Mouse (Mus musculus): Measurements from ENCODE around the gene Tmem50a. TPM values are rescaled to one million over a fixed set of nuclear protein-coding genes. Genes with fewer than 3 reads are reported as not detected.

Gene Tmem50a
- polyA plus RNA-seq, 1 experiment from 2014 or later, result 170 TPM

DNA sequence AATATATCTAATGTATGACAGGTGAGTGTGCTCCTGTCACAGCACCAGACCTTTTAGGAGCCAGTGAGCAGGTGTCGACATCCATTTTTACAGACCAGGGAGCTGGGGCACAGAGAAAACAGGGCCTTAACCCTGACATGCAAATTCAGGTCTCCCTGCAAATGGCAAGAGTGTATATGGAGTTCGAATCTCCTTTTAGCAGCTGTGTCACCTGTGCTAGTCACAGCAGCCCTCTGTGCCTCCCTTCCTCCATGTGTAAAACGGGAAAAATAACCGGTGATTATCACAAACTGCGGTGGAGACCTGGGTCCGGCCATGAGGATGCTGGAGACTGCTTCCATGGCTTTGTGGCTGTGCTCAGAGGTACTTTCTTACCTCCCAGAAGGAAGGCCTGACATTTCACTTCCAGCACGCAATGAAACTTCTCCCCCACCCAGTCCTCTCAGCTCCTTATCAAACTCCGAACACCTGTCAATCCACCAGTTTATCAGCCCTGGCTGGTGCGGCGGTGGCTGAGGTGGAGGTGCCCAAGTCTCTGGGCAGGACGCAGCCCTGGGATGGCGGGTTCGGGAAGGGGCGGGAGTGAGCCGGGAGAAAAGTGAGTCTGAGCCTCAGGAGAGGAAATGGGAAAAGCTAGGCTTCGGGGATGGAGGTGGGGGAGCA lies 45.6 kb downstream of the Tmem50a start:
- no peaks in the 10 kb centered on the region for H3K36me3 ChIP-seq
- no peak overlapping the region for H3K9ac ChIP-seq
- 0 out of 2 replicates have a peak, but pooled peaks cover 3% of the 10 kb centered on the region for H3K27me3 ChIP-seq (replicated peaks)
- H3K4me2 ChIP-seq, result peak overlapping the region; percentile 43
- peak; percentile 87; the same call in 1 of the 2 replicates for ATAC-seq (ENCODE audit: insufficient read depth, low FRiP score, low read depth)
- peak overlapping the region; percentile 40; the same call in 1 of the 2 replicates for H3K27ac ChIP-seq
- 0 out of 2 replicates have a peak overlapping the region, but pooled peaks have one; percentile 9 for H3K4me3 ChIP-seq (replicated peaks)
- WGBS, result 10% methylated on average over 16 of the region's 16 CpGs
- peaks cover 11% of the 10 kb centered on the region for H3K4me1 ChIP-seq
- H3K9me3 ChIP-seq, result no peaks in the 10 kb centered on the region

GRCm38 (mm10) chr4:134868490-134868889 lies 46.3 kb downstream of the Tmem50a start:
- H3K36me3 ChIP-seq, result no peaks in the 10 kb centered on the region
- no peak overlapping the region for H3K4me2 ChIP-seq
- ATAC-seq (ENCODE audit: insufficient read depth, low FRiP score, low read depth), result no peak
- no peak overlapping the region for H3K9ac ChIP-seq
- no peak overlapping the region for H3K27ac ChIP-seq
- 0 out of 2 replicates have a peak, but pooled peaks cover 3% of the 10 kb centered on the region for H3K27me3 ChIP-seq (replicated peaks)
- H3K4me3 ChIP-seq (replicated peaks), result no peak overlapping the region
- 36% methylated on average over 8 of the region's 9 CpGs for WGBS
- peaks cover 11% of the 10 kb centered on the region for H3K4me1 ChIP-seq
- H3K9me3 ChIP-seq, result no peaks in the 10 kb centered on the region

- 84% methylated on average over 10 of the region's 10 CpGs for WGBS
- no peak for ATAC-seq (ENCODE audit: insufficient read depth, low FRiP score, low read depth)
- no peaks in the 10 kb centered on the region for H3K36me3 ChIP-seq
These were observed 46.8 kb downstream of the Tmem50a start for GRCm38 (mm10) chr4:134868065-134868464.

DNA sequence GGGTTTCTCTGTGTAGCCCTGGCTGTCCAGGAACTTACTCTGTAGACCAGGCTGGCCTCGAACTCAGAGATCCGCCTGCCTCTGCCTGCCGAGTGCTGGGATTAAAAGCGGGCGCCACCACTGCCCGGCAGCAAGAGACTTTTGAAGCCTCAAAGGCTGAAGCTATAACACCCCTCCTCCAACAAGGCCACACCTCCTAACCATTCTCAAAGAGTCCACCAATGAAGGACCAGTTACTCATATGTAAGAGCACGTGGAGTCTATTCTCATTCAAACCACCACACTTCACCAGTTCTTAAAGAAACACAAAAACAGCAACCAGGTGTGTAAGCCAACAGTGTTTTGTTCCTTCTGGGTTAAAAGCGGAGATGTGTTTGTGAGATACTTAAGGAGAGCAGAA lies 47.2 kb downstream of the Tmem50a start:
- no peak overlapping the region for H3K9ac ChIP-seq
- H3K27ac ChIP-seq, result no peak overlapping the region
- H3K9me3 ChIP-seq, result no peaks in the 10 kb centered on the region
- 0 out of 2 replicates have a peak, but pooled peaks cover 3% of the 10 kb centered on the region for H3K27me3 ChIP-seq (replicated peaks)
- H3K4me1 ChIP-seq, result peaks cover 11% of the 10 kb centered on the region
- 81% methylated on average over 8 of the region's 8 CpGs for WGBS
- H3K4me3 ChIP-seq (replicated peaks), result no peak overlapping the region
- no peak for ATAC-seq (ENCODE audit: insufficient read depth, low FRiP score, low read depth)
- H3K36me3 ChIP-seq, result no peaks in the 10 kb centered on the region
- no peak overlapping the region for H3K4me2 ChIP-seq

More at GRCm38 (mm10) chr4:134868065-134868464, 46.8 kb downstream of the Tmem50a start:
- Histone ChIP-seq H3K4me1 (peaks cover 11% of the 10 kb centered on the region), H3K27ac (no peak overlapping the region), H3K9ac (no peak overlapping the region), H3K4me3 (replicated peaks) (no peak overlapping the region), H3K4me2 (no peak overlapping the region), H3K9me3 (no peaks in the 10 kb centered on the region), H3K27me3 (replicated peaks) (0 out of 2 replicates have a peak, but pooled peaks cover 3% of the 10 kb centered on the region)

DNA sequence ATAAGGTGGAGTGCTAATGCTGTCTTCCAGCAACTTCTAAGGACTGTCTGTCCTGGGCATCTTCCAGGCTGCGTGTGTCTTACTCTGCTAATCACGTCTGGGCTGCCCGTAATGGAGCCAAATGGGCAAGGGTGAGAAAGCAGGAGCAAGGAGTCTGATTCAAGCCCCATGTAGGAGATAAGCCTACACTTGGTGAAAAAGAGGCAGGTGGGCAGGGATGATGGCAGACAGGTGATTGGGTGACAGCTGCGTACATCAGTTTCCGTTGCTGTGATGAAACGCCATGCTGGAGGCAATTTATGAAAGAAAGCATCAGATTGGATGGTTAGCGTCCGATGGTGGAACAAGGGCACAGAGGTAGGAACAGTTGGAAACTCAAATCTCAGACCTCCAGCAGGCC lies 47.6 kb downstream of the Tmem50a start:
- no peak overlapping the region for H3K4me2 ChIP-seq
- 0 out of 2 replicates have a peak, but pooled peaks cover 3% of the 10 kb centered on the region for H3K27me3 ChIP-seq (replicated peaks)
- no peak for ATAC-seq (ENCODE audit: insufficient read depth, low FRiP score, low read depth)
- no peak overlapping the region for H3K27ac ChIP-seq
- WGBS, result 94% methylated on average over 8 of the region's 8 CpGs
- no peak overlapping the region for H3K9ac ChIP-seq
- H3K4me1 ChIP-seq, result peaks cover 11% of the 10 kb centered on the region
- H3K36me3 ChIP-seq, result no peaks in the 10 kb centered on the region
- H3K9me3 ChIP-seq, result no peaks in the 10 kb centered on the region
- no peak overlapping the region for H3K4me3 ChIP-seq (replicated peaks)

GRCm38 (mm10) chr4:134865789-134866188 lies 49.0 kb downstream of the Tmem50a start:
- ATAC-seq (ENCODE audit: insufficient read depth, low FRiP score, low read depth), result no peak
- Histone ChIP-seq H3K27me3 (replicated peaks) (0 out of 2 replicates have a peak, but pooled peaks cover 3% of the 10 kb centered on the region), H3K9me3 (no peaks in the 10 kb centered on the region), H3K36me3 (no peaks in the 10 kb centered on the region), H3K4me3 (replicated peaks) (0 out of 2 replicates have a peak overlapping the region, but pooled peaks have one; percentile 4), H3K4me1 (peaks cover 7% of the 10 kb centered on the region), H3K4me2 (no peak overlapping the region), H3K9ac (no peak overlapping the region), H3K27ac (no peak overlapping the region)
- 73% methylated on average over 5 of the region's 5 CpGs for WGBS

GRCm38 (mm10) chr4:134865340-134865739 lies 49.5 kb downstream of the Tmem50a start:
- H3K27ac ChIP-seq, result no peak overlapping the region
- no peak overlapping the region for H3K4me2 ChIP-seq
- H3K9me3 ChIP-seq, result no peaks in the 10 kb centered on the region
- H3K4me3 ChIP-seq (replicated peaks), result 0 out of 2 replicates have a peak overlapping the region, but pooled peaks have one; percentile 4
- 63% methylated on average over 6 of the region's 6 CpGs for WGBS
- peak; percentile 66; the same call in 1 of the 2 replicates for ATAC-seq (ENCODE audit: insufficient read depth, low FRiP score, low read depth)
- H3K27me3 ChIP-seq (replicated peaks), result 0 out of 2 replicates have a peak, but pooled peaks cover 3% of the 10 kb centered on the region
- no peaks in the 10 kb centered on the region for H3K36me3 ChIP-seq
- H3K4me1 ChIP-seq, result peaks cover 7% of the 10 kb centered on the region
- no peak overlapping the region for H3K9ac ChIP-seq

- no peaks in the 10 kb centered on the region for H3K9me3 ChIP-seq
- 0 out of 2 replicates have a peak within 1 kb of the TSS, but pooled peaks have one; percentile 6 for H3K4me3 ChIP-seq (replicated peaks)
- peak; percentile 76; the same call in 1 of the 2 replicates for ATAC-seq (ENCODE audit: insufficient read depth, low FRiP score, low read depth)
- no peaks in the 10 kb centered on the region for H3K36me3 ChIP-seq
- no peak within 1 kb of the TSS for H3K9ac ChIP-seq
- 67% methylated on average over 14 of the region's 14 CpGs for WGBS
- H3K4me2 ChIP-seq, result no peak within 1 kb of the TSS
- H3K27ac ChIP-seq, result no peak within 1 kb of the TSS
- H3K4me1 ChIP-seq, result no peaks in the 10 kb centered on the region
- H3K27me3 ChIP-seq (replicated peaks), result 0 out of 2 replicates have a peak, but pooled peaks cover under 1% of the 10 kb centered on the region
These were observed 50.7 kb downstream of the Tmem50a start, which contains the start of gene Rhd for GRCm38 (mm10) chr4:134863937-134864729. Gene Rhd, plus strand, starts transcription at chr4:134864536.

- no peaks in the 10 kb centered on the region for H3K27me3 ChIP-seq (replicated peaks)
- H3K9me3 ChIP-seq, result no peaks in the 10 kb centered on the region
- no peak overlapping the region for H3K4me2 ChIP-seq
- H3K9ac ChIP-seq, result no peak overlapping the region
- no peak overlapping the region for H3K4me3 ChIP-seq (replicated peaks)
- H3K27ac ChIP-seq, result no peak overlapping the region
- H3K4me1 ChIP-seq, result no peaks in the 10 kb centered on the region
- H3K36me3 ChIP-seq, result no peaks in the 10 kb centered on the region
- ATAC-seq (ENCODE audit: insufficient read depth, low FRiP score, low read depth), result no peak
- 72% methylated on average over 7 of the region's 7 CpGs for WGBS
These were observed 51.8 kb downstream of the Tmem50a start for GRCm38 (mm10) chr4:134862996-134863395.

DNA sequence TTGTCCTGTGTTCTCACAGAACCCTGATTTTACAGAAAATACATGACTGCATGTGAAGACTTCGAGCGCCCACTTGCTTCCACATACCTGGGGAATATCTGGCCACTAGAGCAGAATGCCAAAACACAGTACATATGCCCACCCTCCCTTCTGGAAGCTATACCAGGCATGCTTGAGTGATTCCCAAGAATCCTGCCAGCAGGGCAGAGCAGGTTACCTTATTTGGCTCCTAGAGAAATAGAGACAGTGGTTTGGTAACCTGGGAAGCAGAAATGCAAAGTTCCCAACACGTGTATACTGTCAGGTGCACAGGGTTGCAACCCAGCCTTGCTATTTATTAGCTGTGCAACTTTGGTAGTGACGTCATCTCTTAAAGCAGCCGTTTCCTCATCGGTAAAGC lies 52.9 kb downstream of the Tmem50a start:
- H3K9me3 ChIP-seq, result no peaks in the 10 kb centered on the region
- H3K36me3 ChIP-seq, result no peaks in the 10 kb centered on the region
- no peak overlapping the region for H3K27ac ChIP-seq
- H3K27me3 ChIP-seq (replicated peaks), result no peaks in the 10 kb centered on the region
- no peak overlapping the region for H3K4me3 ChIP-seq (replicated peaks)
- H3K4me1 ChIP-seq, result no peaks in the 10 kb centered on the region
- 72% methylated on average over 6 of the region's 6 CpGs for WGBS
- no peak for ATAC-seq (ENCODE audit: insufficient read depth, low FRiP score, low read depth)
- H3K4me2 ChIP-seq, result no peak overlapping the region
- H3K9ac ChIP-seq, result no peak overlapping the region

DNA sequence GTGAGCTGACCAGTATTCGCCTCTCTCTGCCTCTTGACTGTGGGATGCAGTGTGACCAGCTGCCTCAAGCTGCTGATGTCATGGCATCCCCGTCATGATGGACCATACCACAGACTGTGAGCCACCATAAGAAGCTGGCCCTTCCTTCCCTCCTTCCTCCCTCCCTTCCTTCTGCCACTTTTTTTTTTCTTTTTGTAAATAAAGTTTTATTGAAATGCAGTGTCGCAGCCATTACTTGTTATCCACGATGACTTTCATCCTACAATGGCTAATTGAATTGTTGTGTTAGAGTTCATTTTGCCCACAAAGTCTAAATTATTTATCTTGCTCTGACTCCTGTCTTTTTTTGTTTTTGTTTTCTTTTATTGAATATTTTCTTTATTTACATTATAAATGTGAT lies 56.3 kb downstream of the Tmem50a start:
- Histone ChIP-seq H3K9me3 (no peaks in the 10 kb centered on the region), H3K4me3 (replicated peaks) (no peak overlapping the region), H3K27me3 (replicated peaks) (no peaks in the 10 kb centered on the region), H3K9ac (no peak overlapping the region), H3K36me3 (no peaks in the 10 kb centered on the region), H3K27ac (no peak overlapping the region), H3K4me1 (0 out of 2 replicates have a peak, but pooled peaks cover 4% of the 10 kb centered on the region), H3K4me2 (no peak overlapping the region)
- no peak for ATAC-seq (ENCODE audit: insufficient read depth, low FRiP score, low read depth)
- WGBS, result 88% methylated on average over 4 of the region's 4 CpGs

Measured in stomach, embryonic 15.5 days (tissue).